Mouse (Mus musculus) splenic B cell, adult 2 months (primary cell): ENCODE data around the gene Taf10.

Experiments used
- DNase-seq: peaks from one replicate; pipeline ENCODE4 v3.0.0-alpha.2; 2011; ENCODE audit warnings: low read depth, low spot score
- H3K27me3 ChIP-seq: 2 replicates; pipeline ENCODE4 v1.6.1; 2012; ENCODE audit warnings: mild to moderate bottlenecking, low read length, moderate library complexity, mixed read lengths; ENCODE audit not compliant: control insufficient read depth, poor library complexity, insufficient read depth, severe bottlenecking
- H3K36me3 ChIP-seq: 2 replicates; pipeline ENCODE4 v1.6.1; 2012; ENCODE audit warnings: mild to moderate bottlenecking, low read length, moderate library complexity, mixed read lengths; ENCODE audit not compliant: control insufficient read depth, poor library complexity, insufficient read depth, severe bottlenecking

The Taf10 gene

DNA sequence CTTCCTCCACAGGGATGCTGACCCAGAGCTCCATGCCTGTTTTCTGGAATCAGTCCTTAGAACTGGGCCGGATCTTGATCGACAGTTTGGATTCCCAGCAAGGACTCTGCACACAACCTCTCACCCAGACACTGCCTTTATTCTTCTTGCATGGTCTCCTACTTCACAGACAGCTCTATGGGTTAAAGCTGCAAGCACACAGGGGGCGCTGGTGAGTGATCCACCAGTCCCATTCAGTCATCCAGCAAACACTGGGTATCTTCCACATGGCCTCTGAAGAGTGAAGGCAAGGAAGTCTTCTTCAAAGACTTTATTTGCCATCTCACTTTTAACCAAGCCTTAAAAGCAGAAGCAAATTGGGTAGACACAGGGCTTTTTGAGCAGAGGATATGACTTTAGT, 28.8 kb downstream of the Taf10 start:
- Histone ChIP-seq H3K36me3 (no peaks in the 10 kb centered on the region), H3K27me3 (no peaks in the 10 kb centered on the region)
- DNase-seq = no peak

DNA sequence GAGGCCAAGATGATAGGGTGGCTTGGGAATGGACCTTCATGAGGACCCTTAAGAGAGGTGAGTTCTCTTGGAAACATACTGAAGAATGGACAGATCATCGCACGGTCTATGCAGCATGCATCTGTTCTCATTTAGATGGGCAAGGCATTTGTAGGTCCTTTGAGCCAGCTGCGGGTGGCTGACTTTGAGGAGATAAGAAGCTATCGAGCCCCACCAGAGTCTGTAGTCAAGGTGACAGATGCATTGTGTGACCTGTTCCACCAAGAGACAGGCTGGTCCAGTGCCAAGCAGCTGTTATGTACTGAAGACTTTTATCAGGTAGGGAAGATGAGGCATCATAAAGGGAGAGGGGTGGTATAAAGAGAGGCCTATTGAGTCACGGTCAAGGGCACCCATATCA, 35.4 kb downstream of the Taf10 start:
- Histone ChIP-seq H3K36me3 (no peaks in the 10 kb centered on the region), H3K27me3 (no peaks in the 10 kb centered on the region)
- no peak for DNase-seq

DNA sequence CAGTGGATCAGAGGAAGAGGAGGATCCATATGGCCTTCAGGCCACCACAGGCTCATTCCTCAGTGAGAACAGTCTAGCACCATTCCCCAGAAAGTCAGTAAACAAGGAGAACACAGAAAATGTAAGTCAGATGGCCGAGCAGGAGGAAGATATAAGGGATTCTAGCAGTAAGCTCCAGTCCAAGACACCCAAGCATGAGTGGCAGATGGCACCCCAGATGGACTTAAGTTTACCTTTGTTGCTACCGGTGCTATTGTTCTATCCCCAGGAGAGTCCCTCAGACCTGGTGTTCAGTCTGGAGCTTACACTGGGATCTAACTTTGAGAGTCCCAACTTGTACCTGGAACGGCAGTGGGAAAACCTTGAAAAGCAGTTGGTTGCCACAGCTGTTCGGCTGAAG, 40.3 kb downstream of the Taf10 start:
- no peaks in the 10 kb centered on the region for H3K27me3 ChIP-seq
- DNase-seq = no peak
- no peaks in the 10 kb centered on the region for H3K36me3 ChIP-seq

- no peak for DNase-seq
- Histone ChIP-seq H3K27me3 (no peaks in the 10 kb centered on the region), H3K36me3 (no peaks in the 10 kb centered on the region)
Observed at GRCm38 (mm10) chr7:105703184-105703583, 41.0 kb downstream of the Taf10 start.

GRCm38 (mm10) chr7:105690875-105691274, 53.3 kb downstream of the Taf10 start:
- no peak for DNase-seq
- no peaks in the 10 kb centered on the region for H3K36me3 ChIP-seq
- H3K27me3 ChIP-seq = no peaks in the 10 kb centered on the region
